Mouse (Mus musculus) G1E (cell line): ENCODE measurements around the gene Fam217b.

Source experiments
- CTCF ChIP-seq: IDR thresholded peaks from 2 replicates; pipeline ENCODE4 v1.5.1; 2012; ENCODE audit warnings: low read depth, low read length, inconsistent platforms, mixed read lengths
- GATA1 ChIP-seq: IDR thresholded peaks from 2 replicates; pipeline ENCODE4 v1.6.1; 2012; ENCODE audit warnings: borderline replicate concordance, low read length, inconsistent platforms, mixed read lengths

- TF ChIP-seq CTCF (no peak), GATA1 (no peak)
Measured at GRCm38 (mm10) chr2:178471546-178472480, 57.5 kb downstream of the Fam217b start.
